Mouse (Mus musculus): ENCODE results near the gene Sobp. TPM values are rescaled to one million over a fixed set of nuclear protein-coding genes. Genes with fewer than 3 reads are reported as not detected.

Gene Sobp
- polyA plus RNA-seq, 1 experiment from 2014 or later = 2.4 TPM

DNA sequence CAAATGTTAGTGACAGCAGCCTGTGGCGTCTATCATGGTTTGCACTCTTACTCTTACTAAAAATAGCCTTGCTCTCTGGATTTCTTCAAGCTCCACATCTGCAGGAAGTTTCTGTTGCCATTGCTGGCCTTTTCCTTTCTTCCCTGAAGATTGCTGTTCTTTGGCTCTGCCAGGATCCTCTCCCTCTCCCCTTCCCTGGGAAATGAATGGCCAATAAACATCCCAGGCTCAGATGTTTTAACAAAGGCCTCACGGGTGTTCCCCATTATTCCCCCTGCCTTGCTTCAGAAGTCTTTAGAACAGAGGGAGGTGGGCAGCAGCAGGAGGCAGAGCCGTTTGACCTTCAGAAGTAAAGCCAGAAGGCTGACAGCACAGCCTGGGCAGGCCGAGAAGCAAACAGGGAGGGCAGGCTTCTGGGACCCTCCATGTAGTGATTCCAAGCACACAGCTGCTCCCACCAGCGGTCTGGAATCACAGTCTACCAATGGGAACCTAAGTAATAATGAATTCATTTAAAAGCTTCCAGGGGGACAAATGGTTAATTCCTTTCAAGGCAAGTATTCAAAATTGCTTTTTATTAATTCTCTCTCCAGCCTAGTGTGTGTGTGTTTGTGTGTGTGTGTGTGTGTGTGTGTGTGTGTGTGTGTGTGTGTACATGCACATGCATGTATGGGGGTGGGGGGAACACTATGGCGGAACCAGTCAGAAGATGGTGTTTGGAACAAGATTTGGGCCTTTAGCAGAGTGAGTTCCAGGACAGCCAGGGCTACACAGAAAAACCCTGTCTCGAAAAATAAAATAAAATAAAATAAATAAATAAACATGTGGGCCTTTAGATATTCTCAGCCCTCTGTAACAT, 130.8 kb downstream of the Sobp start:
- Histone ChIP-seq H3K27me3 (ENCODE audit: control insufficient read depth, insufficient read depth, low read length) (no peaks in the 10 kb centered on the region), H3K27ac (replicated peaks in 1 of 2; ENCODE audit: control insufficient read depth in 1 of 2, insufficient read depth in 1 of 2, low read depth in 2 of 2, low read length in 2 of 2) (peak overlapping the region; percentile 87 to 94), H3K36me3 (ENCODE audit: control insufficient read depth, insufficient read depth, low read length) (no peaks in the 10 kb centered on the region), H3K4me1 (ENCODE audit: control insufficient read depth in 2 of 2, insufficient read depth in 2 of 2, low read length in 2 of 2) (peaks cover 22 to 35% of the 10 kb centered on the region in 2 experiments), H3K4me3 (ENCODE audit: control insufficient read depth in 1 of 2, insufficient read depth in 1 of 2, low read depth in 1 of 2, low read length in 2 of 2) (no peak overlapping the region), H3K4me2 (ENCODE audit: low read length) (peak overlapping the region; percentile 22; the same call in 1 of the 2 replicates), H3K9ac (ENCODE audit: low read length) (peak overlapping the region; percentile 49; the same call in 1 of the 2 replicates), H3K9me3 (ENCODE audit: control insufficient read depth, low read length) (peaks cover 7% of the 10 kb centered on the region; the same call in 1 of the 2 replicates)
- ATAC-seq (ENCODE audit: insufficient number of reproducible peaks, insufficient read depth, low FRiP score, low read depth) = peak; percentile 44; the same call in 1 of the 2 replicates
- WGBS = 28% methylated on average over 7 of the region's 7 CpGs

DNA sequence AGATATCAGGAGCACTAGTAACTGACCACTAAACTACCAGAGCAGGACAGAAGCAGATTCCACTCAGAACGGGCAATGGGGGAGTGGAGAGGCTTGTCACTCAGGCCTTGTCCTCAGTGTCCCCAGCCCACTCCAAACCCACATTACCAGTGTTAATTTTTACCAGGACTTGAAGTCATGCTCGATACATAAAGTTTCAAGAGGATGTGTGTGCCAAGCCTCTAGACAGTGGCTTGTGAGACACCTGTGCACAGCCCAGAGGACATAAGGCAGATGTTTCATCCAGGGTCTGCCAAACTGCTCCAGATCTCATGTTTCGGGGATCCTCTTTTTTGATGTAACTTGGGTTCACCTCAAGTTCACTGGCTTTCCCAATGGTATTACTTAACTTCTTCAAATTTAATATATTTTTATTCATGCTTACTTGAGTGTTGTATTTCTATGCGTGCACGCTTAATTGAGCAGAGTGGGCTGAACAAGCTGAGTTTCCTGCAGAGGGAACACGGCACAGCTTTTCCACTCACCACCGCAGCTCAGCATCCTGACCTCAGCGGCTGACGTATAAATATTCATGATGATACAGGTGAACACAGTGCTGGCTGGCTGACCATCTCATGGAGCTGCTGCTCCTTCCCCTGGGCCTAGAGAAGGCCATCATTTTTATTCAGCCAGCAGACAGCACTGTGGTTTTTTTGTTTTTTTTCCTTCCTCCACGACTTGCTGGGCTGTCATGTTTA, 131.6 kb downstream of the Sobp start:
- 42% methylated on average over 10 of the region's 10 CpGs for WGBS
- Histone ChIP-seq H3K27me3 (ENCODE audit: control insufficient read depth, insufficient read depth, low read length) (no peaks in the 10 kb centered on the region), H3K4me1 (ENCODE audit: control insufficient read depth in 2 of 2, insufficient read depth in 2 of 2, low read length in 2 of 2) (peaks cover 18 to 31% of the 10 kb centered on the region in 2 experiments), H3K9me3 (ENCODE audit: control insufficient read depth, low read length) (peaks cover 7% of the 10 kb centered on the region; the same call in 1 of the 2 replicates), H3K4me2 (ENCODE audit: low read length) (peak overlapping the region; percentile 22), H3K4me3 (ENCODE audit: control insufficient read depth in 1 of 2, insufficient read depth in 1 of 2, low read depth in 1 of 2, low read length in 2 of 2) (no peak overlapping the region), H3K9ac (ENCODE audit: low read length) (no peak overlapping the region), H3K36me3 (ENCODE audit: control insufficient read depth, insufficient read depth, low read length) (no peaks in the 10 kb centered on the region), H3K27ac (replicated peaks in 1 of 2; ENCODE audit: control insufficient read depth in 1 of 2, insufficient read depth in 1 of 2, low read depth in 2 of 2, low read length in 2 of 2) (peak overlapping the region; percentile 87 to 94)
- no peak for ATAC-seq (ENCODE audit: insufficient number of reproducible peaks, insufficient read depth, low FRiP score, low read depth)

DNA sequence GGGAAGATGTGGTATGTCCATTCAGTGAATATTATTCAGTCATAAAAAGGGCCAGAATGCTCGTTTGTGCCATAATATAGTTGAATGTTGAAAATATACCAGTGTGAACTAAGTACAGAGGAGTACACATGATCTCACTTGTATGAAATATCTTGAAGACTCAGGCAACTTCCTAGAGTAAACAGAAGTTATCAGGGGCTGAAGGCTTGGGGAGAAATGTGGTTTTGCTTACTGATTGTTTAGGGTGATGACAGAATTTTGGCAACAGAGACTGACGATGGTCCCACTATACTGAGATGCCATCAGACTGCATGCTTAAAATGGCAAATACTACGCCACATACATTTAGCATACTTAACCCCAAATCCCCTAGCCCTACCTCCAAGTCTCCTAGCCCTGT, 132.5 kb downstream of the Sobp start:
- Histone ChIP-seq H3K36me3 (ENCODE audit: control insufficient read depth, insufficient read depth, low read length) (no peaks in the 10 kb centered on the region), H3K9ac (ENCODE audit: low read length) (no peak overlapping the region), H3K4me1 (ENCODE audit: control insufficient read depth in 2 of 2, insufficient read depth in 2 of 2, low read length in 2 of 2) (peaks cover 21 to 36% of the 10 kb centered on the region in 2 experiments), H3K4me3 (ENCODE audit: control insufficient read depth in 1 of 2, insufficient read depth in 1 of 2, low read depth in 1 of 2, low read length in 2 of 2) (no peak overlapping the region), H3K27ac (replicated peaks in 1 of 2; ENCODE audit: control insufficient read depth in 1 of 2, insufficient read depth in 1 of 2, low read depth in 2 of 2, low read length in 2 of 2) (no peak overlapping the region), H3K4me2 (ENCODE audit: low read length) (no peak overlapping the region), H3K9me3 (ENCODE audit: control insufficient read depth, low read length) (peaks cover 7% of the 10 kb centered on the region; the same call in 1 of the 2 replicates), H3K27me3 (ENCODE audit: control insufficient read depth, insufficient read depth, low read length) (no peaks in the 10 kb centered on the region)
- 50% methylated on average over 3 of the region's 3 CpGs for WGBS
- ATAC-seq (ENCODE audit: insufficient number of reproducible peaks, insufficient read depth, low FRiP score, low read depth) = no peak

DNA sequence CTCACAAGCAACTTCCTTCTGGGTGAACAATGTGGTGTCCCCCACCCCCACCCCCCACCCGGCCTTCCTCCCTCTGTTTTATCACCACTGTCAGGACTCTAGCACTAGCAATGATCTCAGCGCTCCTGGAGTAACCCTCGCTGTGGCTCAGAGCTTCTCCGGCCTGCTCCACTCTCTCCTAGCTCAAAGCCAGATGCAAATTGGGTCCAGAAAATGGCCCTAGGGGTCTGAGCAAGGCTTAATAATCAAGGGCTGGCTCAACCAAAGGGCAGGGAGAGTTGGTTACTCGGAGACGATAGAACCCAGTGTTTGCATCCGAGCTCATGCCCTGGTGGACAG, 136.9 kb downstream of the Sobp start:
- 0 out of 2 replicates have a peak, but pooled peaks have one; percentile 31 for ATAC-seq (ENCODE audit: insufficient number of reproducible peaks, insufficient read depth, low FRiP score, low read depth)
- 55% methylated on average over 7 of the region's 7 CpGs for WGBS
- no peak overlapping the region for H3K4me2 ChIP-seq (ENCODE audit: low read length)
- H3K27me3 ChIP-seq (ENCODE audit: control insufficient read depth, insufficient read depth, low read length) = no peaks in the 10 kb centered on the region
- peaks cover 7% of the 10 kb centered on the region; the same call in 1 of the 2 replicates for H3K9me3 ChIP-seq (ENCODE audit: control insufficient read depth, low read length)
- H3K4me1 ChIP-seq (ENCODE audit: control insufficient read depth in 2 of 2, insufficient read depth in 2 of 2, low read length in 2 of 2) = peaks cover 22 to 41% of the 10 kb centered on the region in 2 experiments
- H3K9ac ChIP-seq (ENCODE audit: low read length) = no peak overlapping the region
- no peak overlapping the region for H3K4me3 ChIP-seq (ENCODE audit: control insufficient read depth in 1 of 2, insufficient read depth in 1 of 2, low read depth in 1 of 2, low read length in 2 of 2)
- H3K27ac ChIP-seq (replicated peaks in 1 of 2; ENCODE audit: control insufficient read depth in 1 of 2, insufficient read depth in 1 of 2, low read depth in 2 of 2, low read length in 2 of 2) = peak overlapping the region in 1 of 2 experiments; percentile 37; a peak in 1 of 4 replicates
- no peaks in the 10 kb centered on the region for H3K36me3 ChIP-seq (ENCODE audit: control insufficient read depth, insufficient read depth, low read length)

DNA sequence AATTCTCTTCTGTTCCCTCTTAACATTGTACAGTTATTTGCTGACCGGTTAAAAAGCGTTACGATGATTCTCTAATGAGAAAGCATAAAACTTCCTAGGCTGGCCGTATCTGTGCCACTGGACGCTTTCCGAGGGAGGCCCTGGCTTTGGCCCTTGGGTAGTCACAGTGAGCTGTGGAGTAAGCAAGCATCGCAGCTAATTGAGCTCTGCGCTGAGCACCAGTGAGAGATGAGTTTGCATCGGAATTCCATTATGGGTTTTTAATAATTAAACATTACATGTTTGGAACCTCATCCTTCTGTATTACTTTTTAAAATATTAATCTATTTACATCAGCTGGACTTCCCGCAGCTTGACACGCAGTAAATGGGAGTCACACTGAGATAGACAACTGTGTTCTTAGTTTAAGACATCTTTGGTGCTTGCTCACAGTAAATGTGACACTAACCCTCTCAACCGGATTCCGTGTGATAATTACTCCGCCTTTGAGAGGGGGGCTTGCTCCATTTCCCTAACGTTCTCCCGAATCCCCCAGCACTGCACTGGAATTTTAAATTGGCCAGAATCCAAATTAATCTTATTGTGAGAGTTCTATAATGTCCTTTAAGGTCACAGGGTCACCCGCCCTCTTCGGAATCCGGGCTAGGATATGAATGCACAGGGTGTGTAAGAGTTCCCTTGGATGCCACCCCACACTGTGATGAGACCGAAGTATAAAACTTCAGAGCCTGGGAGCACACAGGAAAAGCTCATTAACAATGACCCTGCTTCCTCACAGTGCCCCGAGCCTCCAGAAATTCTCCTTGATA, 137.5 kb downstream of the Sobp start:
- Histone ChIP-seq H3K4me1 (ENCODE audit: control insufficient read depth in 2 of 2, insufficient read depth in 2 of 2, low read length in 2 of 2) (peaks cover 20 to 37% of the 10 kb centered on the region in 2 experiments), H3K4me2 (ENCODE audit: low read length) (no peak overlapping the region), H3K36me3 (ENCODE audit: control insufficient read depth, insufficient read depth, low read length) (no peaks in the 10 kb centered on the region), H3K27me3 (ENCODE audit: control insufficient read depth, insufficient read depth, low read length) (no peaks in the 10 kb centered on the region), H3K9ac (ENCODE audit: low read length) (no peak overlapping the region), H3K4me3 (ENCODE audit: control insufficient read depth in 1 of 2, insufficient read depth in 1 of 2, low read depth in 1 of 2, low read length in 2 of 2) (no peak overlapping the region), H3K9me3 (ENCODE audit: control insufficient read depth, low read length) (peaks cover 7% of the 10 kb centered on the region; the same call in 1 of the 2 replicates), H3K27ac (replicated peaks in 1 of 2; ENCODE audit: control insufficient read depth in 1 of 2, insufficient read depth in 1 of 2, low read depth in 2 of 2, low read length in 2 of 2) (no peak overlapping the region)
- WGBS = 73% methylated on average over 21 of the region's 21 CpGs
- 0 out of 2 replicates have a peak, but pooled peaks have one; percentile 15 for ATAC-seq (ENCODE audit: insufficient number of reproducible peaks, insufficient read depth, low FRiP score, low read depth)

DNA sequence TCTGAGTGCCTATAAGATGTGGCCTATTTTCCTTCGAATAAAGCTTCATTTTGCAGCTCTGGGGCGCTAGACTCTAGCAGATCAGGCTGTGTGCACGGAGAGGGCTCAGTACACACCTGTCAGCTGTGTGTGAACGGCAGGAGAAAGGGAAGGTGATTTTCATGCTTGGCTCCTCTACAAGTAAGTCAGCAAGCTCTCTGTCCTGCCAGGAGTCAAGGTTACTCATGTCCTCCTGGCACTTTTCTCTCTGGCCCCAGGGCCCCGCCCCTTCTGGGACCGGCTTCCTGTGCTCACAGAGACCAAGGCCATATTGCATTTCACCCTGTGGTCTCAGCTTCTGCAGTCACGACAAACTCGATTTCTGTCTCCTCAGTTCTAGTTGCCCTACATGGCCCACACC, 138.8 kb downstream of the Sobp start:
- 0 out of 2 replicates have a peak, but pooled peaks cover 2% of the 10 kb centered on the region for H3K9me3 ChIP-seq (ENCODE audit: control insufficient read depth, low read length)
- H3K27me3 ChIP-seq (ENCODE audit: control insufficient read depth, insufficient read depth, low read length) = no peaks in the 10 kb centered on the region
- peak overlapping the region; percentile 33 to 45; a peak in 3 of 4 replicates for H3K27ac ChIP-seq (replicated peaks in 1 of 2; ENCODE audit: control insufficient read depth in 1 of 2, insufficient read depth in 1 of 2, low read depth in 2 of 2, low read length in 2 of 2)
- H3K36me3 ChIP-seq (ENCODE audit: control insufficient read depth, insufficient read depth, low read length) = no peaks in the 10 kb centered on the region
- H3K4me3 ChIP-seq (ENCODE audit: control insufficient read depth in 1 of 2, insufficient read depth in 1 of 2, low read depth in 1 of 2, low read length in 2 of 2) = no peak overlapping the region
- H3K4me1 ChIP-seq (ENCODE audit: control insufficient read depth in 2 of 2, insufficient read depth in 2 of 2, low read length in 2 of 2) = peaks cover 20 to 36% of the 10 kb centered on the region in 2 experiments
- WGBS = 69% methylated on average over 8 of the region's 8 CpGs
- no peak overlapping the region for H3K4me2 ChIP-seq (ENCODE audit: low read length)
- ATAC-seq (ENCODE audit: insufficient number of reproducible peaks, insufficient read depth, low FRiP score, low read depth) = no peak
- no peak overlapping the region for H3K9ac ChIP-seq (ENCODE audit: low read length)

DNA sequence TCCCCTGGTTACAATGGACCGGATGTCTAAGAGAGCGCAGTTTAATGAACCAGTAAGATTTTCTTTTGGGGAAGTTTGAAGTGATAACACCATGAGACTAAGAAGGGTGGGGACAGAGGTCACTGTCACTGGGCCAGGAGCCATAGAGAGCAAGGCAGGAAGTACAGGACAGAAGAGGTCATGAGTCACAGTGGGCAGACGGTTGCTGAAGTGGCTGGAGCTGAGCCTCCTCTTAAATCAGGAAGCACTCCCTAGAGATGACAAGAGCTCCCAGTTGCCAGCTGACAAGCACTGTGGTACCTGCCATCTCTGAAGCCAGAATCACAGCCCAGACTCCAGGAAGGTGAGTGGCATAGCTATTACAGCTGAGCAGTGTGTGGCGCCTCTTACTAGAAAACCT, 139.5 kb downstream of the Sobp start:
- H3K9ac ChIP-seq (ENCODE audit: low read length) = no peak overlapping the region
- H3K27me3 ChIP-seq (ENCODE audit: control insufficient read depth, insufficient read depth, low read length) = no peaks in the 10 kb centered on the region
- H3K4me3 ChIP-seq (ENCODE audit: control insufficient read depth in 1 of 2, insufficient read depth in 1 of 2, low read depth in 1 of 2, low read length in 2 of 2) = no peak overlapping the region
- H3K9me3 ChIP-seq (ENCODE audit: control insufficient read depth, low read length) = 0 out of 2 replicates have a peak, but pooled peaks cover 2% of the 10 kb centered on the region
- 36% methylated on average over 4 of the region's 4 CpGs for WGBS
- peak; percentile 68 for ATAC-seq (ENCODE audit: insufficient number of reproducible peaks, insufficient read depth, low FRiP score, low read depth)
- no peaks in the 10 kb centered on the region for H3K36me3 ChIP-seq (ENCODE audit: control insufficient read depth, insufficient read depth, low read length)
- H3K4me1 ChIP-seq (ENCODE audit: control insufficient read depth in 2 of 2, insufficient read depth in 2 of 2, low read length in 2 of 2) = peaks cover 20 to 36% of the 10 kb centered on the region in 2 experiments
- H3K4me2 ChIP-seq (ENCODE audit: low read length) = no peak overlapping the region
- H3K27ac ChIP-seq (replicated peaks in 1 of 2; ENCODE audit: control insufficient read depth in 1 of 2, insufficient read depth in 1 of 2, low read depth in 2 of 2, low read length in 2 of 2) = peak overlapping the region; percentile 9 to 45
